13 mouse cellular contexts compared by ENCODE assay signal in the genomic region with DNA sequence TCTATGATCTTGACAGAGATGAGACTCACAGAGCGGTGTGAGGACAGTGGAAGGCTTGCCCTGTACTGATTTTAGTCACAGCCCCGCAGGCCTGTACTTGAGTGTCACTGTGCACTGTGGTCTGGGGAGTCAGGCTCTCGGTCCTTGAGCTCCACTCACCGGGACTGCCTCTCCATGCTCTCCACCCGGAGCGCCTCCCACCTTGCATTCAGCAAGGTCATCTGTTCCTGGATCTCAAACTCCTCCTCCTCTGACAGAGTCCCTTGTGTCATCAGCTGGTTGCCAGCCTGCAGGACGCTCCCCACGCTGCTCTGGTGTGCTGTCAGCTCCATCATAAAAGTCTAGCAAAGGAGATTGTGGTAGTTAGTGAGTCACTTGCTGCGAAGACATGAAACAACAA.
DNase-seq lines count a peak whose midpoint lies in the region; ATAC-seq and TF ChIP-seq lines count a peak whose summit lies in the region.
"Had no signal": no experiment of that assay in that cellular context is flagged by ENCODE, and none has a peak within 500 bp of the region (broad histone marks: within the 10 kb centered on the region; RNA-seq: fewer than 3 reads in every experiment).

No protein-coding gene starts in this region.

- 91% methylated on average over 9 of the region's 9 CpGs for WGBS in forebrain, embryonic 13.5 days
- WGBS in forebrain, embryonic 15.5 days: 86% methylated on average over 9 of the region's 9 CpGs
- WGBS in kidney, adult 2 months: 58% methylated on average over 9 of the region's 9 CpGs
- 46% methylated on average over 9 of the region's 9 CpGs for WGBS in kidney, postnatal 0 days

- peak; percentile 33; the same call in 1 of the 2 replicates for ATAC-seq in forebrain, embryonic 13.5 days
- ATAC-seq in forebrain, embryonic 15.5 days (replicated peaks): no peak
- ATAC-seq in kidney, postnatal 0 days (replicated peaks; ENCODE audit: low FRiP score, low read depth): peak; percentile 84

- TF ChIP-seq CTCF in kidney, adult 2 months (conservative IDR thresholded peaks at IDR 0.05; ENCODE audit: insufficient read depth, insufficient read length, low read depth, low read length): no peak
- peak; percentile 9; the same call in 1 of the 2 replicates for TF ChIP-seq CTCF in kidney, postnatal 0 days (IDR thresholded peaks at IDR 0.05; ENCODE audit: low read depth)

- peaks cover 14% of the 10 kb centered on the region; the same call in 1 of the 2 replicates for H3K36me3 ChIP-seq in forebrain, embryonic 13.5 days (ENCODE audit: poor library complexity, severe bottlenecking)
- H3K36me3 ChIP-seq in forebrain, embryonic 15.5 days: 0 out of 2 replicates have a peak, but pooled peaks cover 3% of the 10 kb centered on the region
- peaks cover 6% of the 10 kb centered on the region for H3K36me3 ChIP-seq in kidney, adult 2 months (ENCODE audit: control insufficient read depth, insufficient read depth, low read length)
- H3K36me3 ChIP-seq in kidney, postnatal 0 days (ENCODE audit: insufficient read depth, low read length): peaks cover 16% of the 10 kb centered on the region; the same call in 1 of the 2 replicates

- H3K9me3 ChIP-seq in forebrain, embryonic 13.5 days (replicated peaks): no peaks in the 10 kb centered on the region; the same call in 1 of the 2 replicates
- H3K9me3 ChIP-seq in forebrain, embryonic 15.5 days: no peaks in the 10 kb centered on the region
- H3K9me3 ChIP-seq in kidney, postnatal 0 days (replicated peaks; ENCODE audit: low read length): no peaks in the 10 kb centered on the region
- H3K9me3 ChIP-seq: G1E had no signal

- H3K4me3 ChIP-seq in forebrain, embryonic 13.5 days: no peak overlapping the region
- no peak overlapping the region for H3K4me3 ChIP-seq in forebrain, embryonic 15.5 days
- no peak overlapping the region for H3K4me3 ChIP-seq in kidney, adult 2 months (ENCODE audit: insufficient read depth, low read depth, low read length)
- no peak overlapping the region for H3K4me3 ChIP-seq in kidney, postnatal 0 days (replicated peaks; ENCODE audit: low read depth, low read length)

- no peak for DNase-seq in kidney, adult 2 months
- DNase-seq in kidney, adult 8-10 months: no peak
- peak; percentile 67 for DNase-seq in adrenal gland, postnatal 10 days
- DNase-seq in kidney, postnatal 0 days (ENCODE audit: low spot score): peak; percentile 47
- no peak for DNase-seq in layer of hippocampus, adult 9-11 months
- no peak for DNase-seq in frontal cortex, postnatal 14 days (ENCODE audit: low spot score in 2 of 2)
- DNase-seq: cerebellum, adult 18-20 months; left cerebral cortex, postnatal 4 days; thymus, adult 18-20 months had no signal

- H3K4me2 ChIP-seq in forebrain, embryonic 13.5 days: no peak overlapping the region
- H3K4me2 ChIP-seq in forebrain, embryonic 15.5 days (replicated peaks): no peak overlapping the region
- H3K4me2 ChIP-seq in kidney, postnatal 0 days (ENCODE audit: low read length): no peak overlapping the region

- no peak overlapping the region for H3K27ac ChIP-seq in forebrain, embryonic 13.5 days
- no peak overlapping the region for H3K27ac ChIP-seq in forebrain, embryonic 15.5 days (replicated peaks)
- H3K27ac ChIP-seq in kidney, adult 2 months (ENCODE audit: insufficient read depth, low read depth, low read length): peak overlapping the region; percentile 67
- peak overlapping the region; percentile 76 for H3K27ac ChIP-seq in kidney, postnatal 0 days
- H3K27ac ChIP-seq: macrophage had no signal

- no peak for TF ChIP-seq POLR2A in kidney, adult 2 months (IDR thresholded peaks at IDR 0.05; ENCODE audit: low read depth, low read length)

- no peaks in the 10 kb centered on the region for H3K4me1 ChIP-seq in forebrain, embryonic 13.5 days
- no peaks in the 10 kb centered on the region for H3K4me1 ChIP-seq in forebrain, embryonic 15.5 days
- H3K4me1 ChIP-seq in kidney, adult 2 months (ENCODE audit: control insufficient read depth, insufficient read depth, low read length): 0 out of 2 replicates have a peak, but pooled peaks cover 2% of the 10 kb centered on the region
- H3K4me1 ChIP-seq in kidney, postnatal 0 days (replicated peaks; ENCODE audit: insufficient read depth, low read length): peaks cover 16% of the 10 kb centered on the region; the same call in 1 of the 2 replicates

- no peaks in the 10 kb centered on the region for H3K27me3 ChIP-seq in forebrain, embryonic 13.5 days
- no peaks in the 10 kb centered on the region for H3K27me3 ChIP-seq in forebrain, embryonic 15.5 days
- no peaks in the 10 kb centered on the region for H3K27me3 ChIP-seq in kidney, adult 2 months (replicated peaks; ENCODE audit: control insufficient read depth, insufficient read depth, low read length)
- H3K27me3 ChIP-seq in kidney, postnatal 0 days (ENCODE audit: insufficient read depth, low read length): no peaks in the 10 kb centered on the region

- no peak overlapping the region for H3K9ac ChIP-seq in forebrain, embryonic 13.5 days
- no peak overlapping the region for H3K9ac ChIP-seq in forebrain, embryonic 15.5 days (replicated peaks)
- no peak overlapping the region for H3K9ac ChIP-seq in kidney, postnatal 0 days (ENCODE audit: low read depth, low read length)

Comparison
In these comparisons a context has a peak if more than half of its experiments do, and no peak if none do; other contexts are left out.
1. DNase-seq: peak in adrenal gland, postnatal 10 days (single experiment) and kidney, postnatal 0 days (single experiment); none in kidney, adult 2 months (single experiment), kidney, adult 8-10 months (0 of 2), layer of hippocampus, adult 9-11 months (single experiment) and frontal cortex, postnatal 14 days (0 of 2).
2. H3K27ac ChIP-seq: peak in kidney, adult 2 months (single experiment) and kidney, postnatal 0 days (single experiment); none in forebrain, embryonic 13.5 days (single experiment) and forebrain, embryonic 15.5 days (single experiment).